Mouse (Mus musculus): Measurements from ENCODE around the gene Hesx1.

Gene Hesx1

GRCm38 (mm10) chr14:27013658-27014057, 19.4 kb downstream of the Hesx1 start:
- peak; percentile 61 for DNase-seq (ENCODE audit: low read depth)

DNA sequence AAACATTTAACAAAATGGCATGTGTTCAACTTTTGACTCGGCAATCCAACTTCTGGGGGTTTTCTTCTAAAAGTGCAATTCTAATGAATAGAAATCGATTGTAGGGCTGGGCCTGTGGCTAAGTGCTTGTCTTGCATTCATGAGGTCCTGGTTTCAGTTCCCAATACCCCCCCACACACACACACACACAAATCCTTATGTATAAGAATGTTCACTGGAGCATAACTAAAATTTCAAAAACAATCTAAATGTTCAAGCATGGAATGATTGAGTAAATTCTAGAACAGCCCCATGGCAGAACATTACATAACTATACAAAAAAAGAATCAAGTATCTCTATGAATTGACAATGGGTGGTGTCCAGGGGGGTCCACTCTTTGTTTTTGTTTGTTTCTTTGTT, 23.7 kb downstream of the Hesx1 start:
- DNase-seq (ENCODE audit: low read depth): no peak

DNA sequence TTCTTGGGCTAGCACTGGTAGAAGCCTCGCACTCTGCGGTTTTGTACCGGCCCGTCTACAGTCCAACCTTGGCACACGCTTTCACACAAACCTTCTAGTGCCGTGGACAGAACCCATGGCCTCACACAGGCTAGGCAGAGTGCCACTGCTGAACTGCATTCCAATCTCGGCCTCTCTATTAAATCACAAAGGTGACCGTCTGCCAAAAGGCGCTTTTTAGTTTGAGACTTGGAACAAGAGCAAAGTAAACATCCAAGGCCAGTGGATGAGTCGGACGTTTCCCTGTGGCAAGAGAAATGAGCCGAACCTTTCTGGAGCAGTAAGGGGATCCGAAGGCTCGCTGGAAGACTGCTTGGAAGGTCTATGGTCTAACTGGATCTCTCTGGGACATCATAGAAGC, 25.6 kb downstream of the Hesx1 start:
- no peak for DNase-seq (ENCODE audit: low read depth)

- peak; percentile 84 for DNase-seq (ENCODE audit: low read depth)
These were observed 28.7 kb downstream of the Hesx1 start for GRCm38 (mm10) chr14:27022876-27023275.

GRCm38 (mm10) chr14:27024664-27025063, 30.4 kb downstream of the Hesx1 start:
- DNase-seq (ENCODE audit: low read depth): peak; percentile 95

DNA sequence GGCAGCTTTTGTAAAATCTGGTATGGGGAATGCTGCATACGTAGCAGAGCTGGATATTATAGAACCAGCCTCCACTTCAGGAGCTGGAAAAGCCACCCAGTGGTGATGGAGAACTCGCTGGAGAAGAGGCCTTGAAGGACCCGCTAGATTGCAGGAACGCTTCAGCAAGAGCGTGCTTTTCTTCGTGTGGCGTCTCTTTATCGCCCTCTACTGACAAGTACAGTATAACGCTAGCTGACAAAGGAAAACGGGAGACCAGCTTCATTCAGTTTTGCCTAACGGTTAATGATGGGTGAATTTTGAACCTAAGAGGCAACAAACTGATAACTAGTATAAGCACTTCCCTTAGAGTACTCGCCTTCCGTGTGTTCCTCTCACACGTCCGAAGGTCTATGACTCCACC, 35.6 kb downstream of the Hesx1 start:
- DNase-seq (ENCODE audit: low read depth): peak; percentile 87

DNA sequence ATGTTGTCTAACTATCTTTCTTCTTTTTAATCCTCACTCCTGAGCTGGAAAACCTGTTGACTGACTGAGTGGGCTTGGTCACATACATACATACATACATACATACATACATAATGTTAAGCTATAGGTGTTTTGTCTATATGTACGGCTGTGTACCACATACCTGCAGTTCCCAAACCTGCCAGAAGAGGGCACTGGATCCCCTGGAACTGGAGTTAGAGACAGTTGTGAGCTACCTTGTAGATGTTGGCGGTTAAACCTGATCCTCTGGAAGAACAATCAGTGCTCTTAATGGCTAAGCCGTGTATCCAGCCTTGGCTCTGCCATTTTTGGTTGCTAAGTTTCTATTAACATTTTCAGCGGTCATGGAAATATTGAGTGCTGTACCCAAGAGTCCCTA, 36.9 kb downstream of the Hesx1 start:
- DNase-seq (ENCODE audit: low read depth): peak; percentile 68

DNA sequence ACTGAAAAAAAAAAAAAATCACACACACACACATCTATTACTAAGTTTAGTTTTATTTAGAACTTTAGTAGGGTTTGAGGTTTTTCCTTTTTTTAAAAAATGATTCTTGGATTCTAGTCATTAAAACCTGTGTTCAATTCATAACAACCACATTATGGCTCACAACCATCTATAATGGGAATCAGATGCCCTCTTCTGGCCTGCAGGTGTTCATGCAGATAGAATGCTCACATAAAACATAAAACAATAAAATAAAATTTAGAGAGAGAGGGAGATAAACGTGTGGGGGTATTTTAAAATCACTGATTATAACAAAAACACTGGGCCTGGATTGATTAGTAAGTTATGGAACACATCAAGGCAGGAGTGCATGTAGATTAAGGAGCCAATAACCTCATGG, 43.3 kb downstream of the Hesx1 start:
- DNase-seq (ENCODE audit: low read depth): peak; percentile 23

GRCm38 (mm10) chr14:27038783-27039182, 44.6 kb downstream of the Hesx1 start, which contains the start of gene Il17rd:
Gene Il17rd, plus strand, starts transcription at chr14:27038941.
- no peak for DNase-seq (ENCODE audit: low read depth)

DNA sequence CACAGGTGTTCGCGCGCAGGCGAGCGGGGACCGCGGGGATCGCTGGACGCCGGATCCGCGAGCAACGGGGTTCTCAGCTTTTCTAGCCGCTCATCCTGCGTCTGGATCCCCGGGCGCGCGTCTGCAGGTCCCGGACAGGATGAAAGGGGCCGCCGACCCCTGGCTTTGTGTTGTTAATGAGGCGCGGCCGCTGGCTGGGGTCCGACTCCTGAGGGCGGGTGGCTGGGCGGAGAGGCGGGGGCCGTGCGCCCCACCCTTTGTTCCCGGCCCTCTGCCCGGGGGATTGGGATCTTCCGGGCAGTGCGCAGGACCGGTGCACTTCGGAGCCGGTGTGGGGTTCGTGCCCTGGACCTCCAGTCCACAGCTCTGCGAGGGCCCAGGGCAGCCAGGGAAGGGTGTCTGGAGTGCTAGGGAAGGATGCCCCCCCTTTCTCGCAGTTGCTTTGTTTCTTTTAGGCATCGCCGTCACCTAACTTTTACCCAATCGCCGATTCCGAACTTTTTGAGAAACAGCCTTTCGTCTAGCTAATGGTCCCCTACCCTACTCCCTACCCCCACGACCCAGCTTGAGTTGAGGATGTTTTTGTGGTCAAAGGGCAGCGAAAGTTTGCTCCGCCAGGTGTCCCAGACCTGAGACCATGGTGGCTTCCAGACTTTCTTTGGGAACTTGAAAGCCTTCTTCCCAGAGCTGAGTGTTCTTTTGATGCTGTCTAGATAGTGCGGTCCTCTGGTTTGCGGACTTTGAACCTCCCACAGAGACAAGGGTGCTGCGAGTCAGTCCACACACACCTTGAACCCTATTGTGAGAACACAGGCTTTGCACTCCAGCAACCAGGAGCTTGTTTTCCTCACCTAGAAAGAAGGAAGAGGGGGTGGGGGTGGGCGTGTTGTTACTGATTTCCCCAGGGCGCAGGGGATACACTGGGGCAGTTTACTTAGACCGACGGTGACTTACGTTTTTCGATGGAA, 45.3 kb downstream of the Hesx1 start:
- no peak for DNase-seq (ENCODE audit: low read depth)

- no peak for DNase-seq (ENCODE audit: low read depth)
These were observed 46.2 kb downstream of the Hesx1 start for GRCm38 (mm10) chr14:27040451-27040850.

DNA sequence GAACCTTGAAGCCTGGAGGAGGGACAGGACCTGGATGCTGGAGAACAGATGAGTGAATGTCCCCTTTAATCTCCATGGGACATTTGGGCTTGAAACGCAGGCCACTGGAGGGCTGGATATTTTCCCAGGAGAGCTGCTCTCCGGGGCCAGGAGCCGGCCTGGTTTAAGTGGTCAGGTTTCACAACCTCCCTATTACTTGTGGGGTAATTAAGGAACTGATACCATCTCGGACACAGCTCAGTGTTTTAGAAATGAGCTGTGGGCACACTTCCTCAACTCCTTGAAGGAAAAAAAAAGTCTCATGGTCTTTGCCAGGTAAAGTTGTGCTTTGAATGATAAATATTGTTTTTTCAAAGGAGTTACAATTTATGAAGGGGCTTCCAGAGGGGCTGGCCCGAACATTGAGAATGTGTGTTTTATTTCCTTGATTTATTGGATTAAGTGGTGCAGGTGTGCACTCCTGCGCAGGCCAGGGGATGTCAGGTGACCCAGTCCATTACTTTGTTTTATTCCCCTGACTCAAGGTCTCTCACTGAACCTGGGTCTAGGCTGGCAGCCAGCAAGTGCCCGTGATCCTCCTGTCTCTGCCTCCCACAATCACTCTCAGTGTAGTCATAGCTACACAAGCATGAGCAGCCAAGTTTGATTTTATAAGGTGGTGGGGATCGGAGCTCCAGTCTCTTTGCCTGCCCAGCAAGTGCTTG, 48.2 kb downstream of the Hesx1 start:
- peak; percentile 60 for DNase-seq (ENCODE audit: low read depth)

- DNase-seq (ENCODE audit: low read depth): no peak
These were observed 49.2 kb downstream of the Hesx1 start for GRCm38 (mm10) chr14:27043416-27043815.

- DNase-seq (ENCODE audit: low read depth): no peak
These were observed 50.2 kb downstream of the Hesx1 start for GRCm38 (mm10) chr14:27044221-27044966.

GRCm38 (mm10) chr14:27044967-27045361, 50.7 kb downstream of the Hesx1 start:
- DNase-seq (ENCODE audit: low read depth): peak; percentile 86

DNA sequence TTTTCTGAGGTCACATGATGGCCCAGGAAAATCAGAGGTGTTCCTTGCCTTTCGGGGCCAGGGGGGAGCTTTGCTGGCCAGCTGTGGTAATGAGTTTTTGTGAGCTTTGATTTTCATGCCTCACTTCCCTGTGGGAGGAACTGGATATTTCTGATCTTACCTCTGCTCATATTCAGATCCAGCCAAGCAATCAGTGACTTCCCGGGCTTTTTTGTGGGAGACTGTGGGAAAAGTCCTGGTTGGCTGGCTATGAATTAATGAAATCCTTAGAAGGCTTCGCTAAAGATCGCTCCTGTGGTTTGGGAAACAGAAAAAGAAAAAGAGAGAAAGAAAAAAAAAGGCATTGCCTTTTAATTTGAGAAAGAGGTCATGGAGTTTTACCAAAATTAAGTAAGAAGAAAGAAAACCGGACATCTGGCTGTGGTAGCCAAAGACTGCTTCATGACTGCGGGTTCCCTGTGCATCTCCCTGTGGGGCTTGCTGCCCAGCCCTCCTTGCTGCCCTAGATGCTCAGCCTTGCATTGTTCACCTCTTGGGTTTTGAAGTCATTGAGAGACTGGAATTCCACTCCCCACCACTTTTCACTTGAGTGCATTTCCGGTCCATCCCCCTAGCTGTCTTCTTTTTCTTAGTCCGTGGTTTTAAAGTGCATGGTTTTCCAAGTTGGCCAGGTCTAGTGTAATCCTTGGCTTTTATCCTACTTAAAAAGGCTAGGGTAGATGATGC, 54.2 kb downstream of the Hesx1 start:
- DNase-seq (ENCODE audit: low read depth): no peak

GRCm38 (mm10) chr14:27050043-27050442, 55.8 kb downstream of the Hesx1 start:
- DNase-seq (ENCODE audit: low read depth): no peak

- DNase-seq (ENCODE audit: low read depth): no peak
These were observed 56.6 kb downstream of the Hesx1 start for GRCm38 (mm10) chr14:27050560-27051510.

GRCm38 (mm10) chr14:27051511-27051895, 57.3 kb downstream of the Hesx1 start:
- DNase-seq (ENCODE audit: low read depth): peak; percentile 19

All from 416B (cell line).